Mouse (Mus musculus): ENCODE results near the gene Fnbp1l. TPM values are rescaled to one million over a fixed set of nuclear protein-coding genes. Genes with fewer than 3 reads are reported as not detected.

Gene Fnbp1l
- polyA plus RNA-seq, 1 experiment from 2014 or later: 66.4 TPM

GRCm38 (mm10) chr3:122498528-122498927 is 121.0 kb downstream of the Fnbp1l start:
- Histone ChIP-seq H3K4me1 (peaks cover 63% of the 10 kb centered on the region), H3K4me3 (no peak overlapping the region), H3K9me3 (no peaks in the 10 kb centered on the region), H3K27ac (replicated peaks) (0 out of 2 replicates have a peak overlapping the region, but pooled peaks have one; percentile 19), H3K27me3 (replicated peaks; ENCODE audit: low read depth, poor library complexity, severe bottlenecking) (no peaks in the 10 kb centered on the region), H3K36me3 (replicated peaks) (no peaks in the 10 kb centered on the region)
- no peak for DNase-seq (ENCODE audit: low spot score)
- 83% methylated on average over 7 of the region's 7 CpGs for WGBS

GRCm38 (mm10) chr3:122497871-122498270 is 121.6 kb downstream of the Fnbp1l start:
- Histone ChIP-seq H3K9me3 (no peaks in the 10 kb centered on the region), H3K27me3 (replicated peaks; ENCODE audit: low read depth, poor library complexity, severe bottlenecking) (no peaks in the 10 kb centered on the region), H3K4me1 (peaks cover 69% of the 10 kb centered on the region), H3K27ac (replicated peaks) (no peak overlapping the region), H3K36me3 (replicated peaks) (no peaks in the 10 kb centered on the region), H3K4me3 (no peak overlapping the region)
- DNase-seq (ENCODE audit: low spot score): no peak
- 77% methylated on average over 6 of the region's 6 CpGs for WGBS

GRCm38 (mm10) chr3:122494764-122495163 is 124.8 kb downstream of the Fnbp1l start:
- no peaks in the 10 kb centered on the region for H3K9me3 ChIP-seq
- no peak for DNase-seq (ENCODE audit: low spot score)
- H3K27me3 ChIP-seq (replicated peaks; ENCODE audit: low read depth, poor library complexity, severe bottlenecking): no peaks in the 10 kb centered on the region
- no peaks in the 10 kb centered on the region for H3K36me3 ChIP-seq (replicated peaks)
- 91% methylated on average over 6 of the region's 6 CpGs for WGBS
- H3K27ac ChIP-seq (replicated peaks): no peak overlapping the region
- H3K4me3 ChIP-seq: no peak overlapping the region
- H3K4me1 ChIP-seq: peaks cover 72% of the 10 kb centered on the region

GRCm38 (mm10) chr3:122492872-122493615 is 126.5 kb downstream of the Fnbp1l start:
- WGBS: 68% methylated on average over 21 of the region's 21 CpGs
- no peak for DNase-seq (ENCODE audit: low spot score)
- H3K27me3 ChIP-seq (replicated peaks; ENCODE audit: low read depth, poor library complexity, severe bottlenecking): no peaks in the 10 kb centered on the region
- peaks cover 65% of the 10 kb centered on the region for H3K4me1 ChIP-seq
- H3K27ac ChIP-seq (replicated peaks): no peak overlapping the region
- no peaks in the 10 kb centered on the region for H3K9me3 ChIP-seq
- H3K4me3 ChIP-seq: no peak overlapping the region
- no peaks in the 10 kb centered on the region for H3K36me3 ChIP-seq (replicated peaks)

- 93% methylated on average over 3 of the region's 3 CpGs for WGBS
- H3K4me1 ChIP-seq: peaks cover 66% of the 10 kb centered on the region
- no peaks in the 10 kb centered on the region for H3K36me3 ChIP-seq (replicated peaks)
- no peak overlapping the region for H3K4me3 ChIP-seq
- no peak overlapping the region for H3K27ac ChIP-seq (replicated peaks)
- H3K9me3 ChIP-seq: no peaks in the 10 kb centered on the region
- no peaks in the 10 kb centered on the region for H3K27me3 ChIP-seq (replicated peaks; ENCODE audit: low read depth, poor library complexity, severe bottlenecking)
- DNase-seq (ENCODE audit: low spot score): no peak
Observed at GRCm38 (mm10) chr3:122492006-122492405, 127.5 kb downstream of the Fnbp1l start.

GRCm38 (mm10) chr3:122490574-122490973 is 128.9 kb downstream of the Fnbp1l start:
- WGBS: 82% methylated on average over 6 of the region's 6 CpGs
- DNase-seq (ENCODE audit: low spot score): no peak
- H3K4me1 ChIP-seq: peaks cover 59% of the 10 kb centered on the region
- no peaks in the 10 kb centered on the region for H3K27me3 ChIP-seq (replicated peaks; ENCODE audit: low read depth, poor library complexity, severe bottlenecking)
- no peaks in the 10 kb centered on the region for H3K9me3 ChIP-seq
- H3K36me3 ChIP-seq (replicated peaks): no peaks in the 10 kb centered on the region
- no peak overlapping the region for H3K4me3 ChIP-seq
- H3K27ac ChIP-seq (replicated peaks): no peak overlapping the region

Small RNA genes within 50 kb of the gene (microRNA-seq; reads per million reads assigned to microRNA genes)
- not detected for gene Mir7657

Other genes starting within 250 kb of the Fnbp1l start
- gene Pde5a, start 109.2 kb upstream of the Fnbp1l start, polyA plus RNA-seq (2016; fragmentation: Nextera tagmentation; extraction: Ambion mirVana): 3.2 and 3.8 TPM in 2 replicates

All from embryonic facial prominence, embryonic 10.5 days (tissue).